Mouse (Mus musculus): ENCODE measurements around the gene Cep290. TPM values are rescaled to one million over a fixed set of nuclear protein-coding genes. Genes with fewer than 3 reads are reported as not detected.

The Cep290 gene
- 6.2 and 6.3 TPM in 2 replicates for polyA plus RNA-seq (2016; fragmentation: Nextera tagmentation; extraction: Ambion mirVana)

DNA sequence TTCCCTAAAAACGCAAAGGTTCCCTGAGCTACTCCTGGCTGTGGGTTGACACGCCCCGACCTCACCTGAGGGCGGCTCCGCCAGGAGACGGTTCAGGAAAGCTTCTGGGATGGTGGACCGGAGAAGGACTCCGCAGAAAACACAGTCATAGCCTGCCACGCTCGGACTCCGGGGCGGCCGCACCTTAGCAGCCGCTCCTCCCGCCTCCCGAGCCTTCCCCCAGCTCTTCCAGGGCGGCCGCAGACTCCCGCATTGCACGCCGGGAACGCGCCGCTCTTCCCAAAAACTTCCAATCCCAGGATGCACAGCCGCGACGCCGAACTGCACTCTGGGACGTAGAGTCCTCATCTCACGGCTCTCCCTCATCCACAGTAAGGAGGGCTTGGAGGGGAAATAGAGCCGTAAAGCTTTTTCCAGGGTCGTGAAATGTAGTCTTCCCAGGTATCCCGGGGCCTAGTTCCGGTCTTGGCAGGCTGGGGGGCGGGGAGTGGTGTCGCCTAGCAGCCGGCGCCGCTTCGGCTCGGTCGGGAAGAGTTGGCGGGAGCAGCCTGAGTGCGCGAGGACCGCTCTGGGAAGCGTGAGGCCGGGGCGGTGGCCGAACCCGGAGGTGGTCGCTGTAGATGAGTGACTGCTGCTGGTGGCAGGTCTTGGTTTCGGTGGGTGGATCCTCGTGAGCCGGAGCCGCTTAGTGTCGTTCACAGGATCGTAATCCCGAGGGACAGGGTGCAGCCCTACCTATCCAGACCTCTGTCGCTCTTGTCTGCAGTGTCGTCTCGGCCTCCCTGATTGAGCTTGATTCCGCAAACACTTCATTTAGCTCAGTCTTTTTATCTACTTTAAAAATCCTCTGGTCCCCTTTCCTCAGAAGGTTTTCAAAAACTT, at the start of gene Cep290, which contains the start of gene Tmtc3:
TSS of gene Cep290 (plus strand) at position 462 of the 882 bp plus-strand sequence.
TSS of gene Tmtc3 (minus strand) at position 254 of the 882 bp plus-strand sequence.
- H3K27ac ChIP-seq (replicated peaks), result peak within 1 kb of the TSS; percentile 89
- no peaks in the 10 kb centered on the region for H3K27me3 ChIP-seq (replicated peaks; ENCODE audit: low read depth, poor library complexity, severe bottlenecking)
- H3K9me3 ChIP-seq, result no peaks in the 10 kb centered on the region
- H3K36me3 ChIP-seq (replicated peaks), result peaks cover 9% of the 10 kb centered on the region; the same call in 1 of the 2 replicates
- WGBS, result under 1% methylated on average over 63 of the region's 63 CpGs
- peak; percentile 94 for DNase-seq (ENCODE audit: low spot score)
- peaks cover 14% of the 10 kb centered on the region; the same call in 1 of the 2 replicates for H3K4me1 ChIP-seq
- peak within 1 kb of the TSS; percentile 84 for H3K4me3 ChIP-seq

DNA sequence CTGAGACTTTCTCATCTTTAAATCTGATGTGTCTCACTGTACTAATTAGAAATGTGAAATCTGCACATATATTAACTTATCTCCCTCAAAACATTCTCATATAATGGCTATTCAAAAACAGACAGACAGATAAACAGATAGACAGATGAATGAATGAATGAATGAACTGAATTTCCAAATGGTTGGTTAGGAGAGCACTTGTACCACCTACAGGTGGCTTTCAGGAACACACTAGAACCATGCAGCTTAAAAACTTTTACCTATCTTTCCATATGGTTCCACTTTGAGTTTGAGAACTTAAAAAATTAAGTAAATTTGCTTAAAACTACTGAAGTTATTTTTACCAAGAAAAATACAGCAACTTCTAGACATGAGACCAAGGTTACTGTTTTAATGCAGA, 38.0 kb upstream of the Cep290 start:
- Histone ChIP-seq H3K4me3 (no peak overlapping the region), H3K27ac (replicated peaks) (no peak overlapping the region), H3K27me3 (replicated peaks; ENCODE audit: low read depth, poor library complexity, severe bottlenecking) (no peaks in the 10 kb centered on the region), H3K36me3 (replicated peaks) (peaks cover 33% of the 10 kb centered on the region), H3K9me3 (no peaks in the 10 kb centered on the region), H3K4me1 (no peaks in the 10 kb centered on the region)
- no peak for DNase-seq (ENCODE audit: low spot score)

DNA sequence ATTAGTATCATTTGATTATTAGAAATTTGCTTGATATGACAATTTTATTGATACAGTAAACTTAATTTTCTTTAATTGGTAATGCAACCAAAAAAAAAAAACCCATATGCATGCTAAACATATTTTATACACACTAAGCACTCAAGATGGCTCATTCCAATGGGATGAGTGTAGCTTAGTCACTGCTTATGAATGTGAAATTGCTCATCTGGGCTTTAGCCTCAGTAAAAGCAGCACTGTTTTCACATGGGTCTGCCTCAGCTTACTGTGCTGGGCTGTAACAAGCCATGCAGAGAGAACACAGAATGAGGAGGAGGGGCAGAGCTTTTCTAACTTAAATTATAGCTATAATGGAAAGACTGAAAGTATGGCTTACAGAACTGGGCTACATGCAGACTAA, 26.8 kb upstream of the Cep290 start:
- Histone ChIP-seq H3K27ac (replicated peaks) (no peak overlapping the region), H3K9me3 (no peaks in the 10 kb centered on the region), H3K27me3 (replicated peaks; ENCODE audit: low read depth, poor library complexity, severe bottlenecking) (no peaks in the 10 kb centered on the region), H3K4me1 (no peaks in the 10 kb centered on the region), H3K36me3 (replicated peaks) (peaks cover 64% of the 10 kb centered on the region), H3K4me3 (no peak overlapping the region)
- no peak for DNase-seq (ENCODE audit: low spot score)

DNA sequence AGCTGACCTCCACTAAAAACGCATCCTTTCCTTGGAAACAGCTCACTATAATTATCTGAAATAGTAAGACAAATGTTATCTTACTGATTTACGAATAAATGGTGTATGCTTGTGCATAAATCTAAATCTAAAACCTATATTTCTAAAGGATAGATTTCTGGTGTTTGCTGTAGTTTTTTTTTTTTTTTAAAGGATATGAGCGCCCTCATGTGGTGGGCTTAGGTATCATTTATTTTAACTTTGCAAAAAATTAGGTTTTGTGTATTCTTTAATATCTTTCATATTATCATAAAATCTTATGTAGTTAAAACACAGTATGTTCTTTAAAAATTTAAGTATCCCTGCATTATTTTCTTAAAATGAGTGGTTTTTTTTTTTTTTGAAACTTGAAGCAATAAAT, 12.3 kb upstream of the Cep290 start:
- Histone ChIP-seq H3K4me3 (no peak overlapping the region), H3K27ac (replicated peaks) (no peak overlapping the region), H3K27me3 (replicated peaks; ENCODE audit: low read depth, poor library complexity, severe bottlenecking) (no peaks in the 10 kb centered on the region), H3K4me1 (no peaks in the 10 kb centered on the region), H3K36me3 (replicated peaks) (peaks cover 47% of the 10 kb centered on the region), H3K9me3 (no peaks in the 10 kb centered on the region)
- WGBS, result 60% methylated on average over 3 of the region's 3 CpGs
- DNase-seq (ENCODE audit: low spot score), result no peak

DNA sequence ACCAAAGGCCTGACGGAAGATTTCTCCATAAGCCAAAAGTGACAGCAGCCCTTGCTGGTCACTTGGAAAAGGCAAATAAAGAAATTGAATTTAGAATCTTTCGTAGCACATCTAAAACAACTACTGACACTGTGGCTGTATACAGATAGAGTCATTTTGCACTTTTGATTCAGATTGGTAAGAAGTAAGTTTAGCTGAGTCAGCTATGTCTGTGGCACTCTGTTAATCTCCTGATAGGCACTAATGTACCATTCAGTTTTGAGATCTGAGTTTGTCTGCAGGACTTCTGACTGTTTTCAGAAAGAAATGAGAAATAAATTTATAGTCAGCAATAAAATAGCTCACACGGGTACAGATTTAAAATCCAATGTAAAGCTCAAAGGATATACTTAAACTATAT, 7.8 kb upstream of the Cep290 start:
- 97% methylated on average over 3 of the region's 3 CpGs for WGBS
- Histone ChIP-seq H3K27ac (replicated peaks) (no peak overlapping the region), H3K36me3 (replicated peaks) (peaks cover 25% of the 10 kb centered on the region), H3K9me3 (no peaks in the 10 kb centered on the region), H3K4me1 (0 out of 2 replicates have a peak, but pooled peaks cover 2% of the 10 kb centered on the region), H3K27me3 (replicated peaks; ENCODE audit: low read depth, poor library complexity, severe bottlenecking) (no peaks in the 10 kb centered on the region), H3K4me3 (no peak overlapping the region)
- no peak for DNase-seq (ENCODE audit: low spot score)

DNA sequence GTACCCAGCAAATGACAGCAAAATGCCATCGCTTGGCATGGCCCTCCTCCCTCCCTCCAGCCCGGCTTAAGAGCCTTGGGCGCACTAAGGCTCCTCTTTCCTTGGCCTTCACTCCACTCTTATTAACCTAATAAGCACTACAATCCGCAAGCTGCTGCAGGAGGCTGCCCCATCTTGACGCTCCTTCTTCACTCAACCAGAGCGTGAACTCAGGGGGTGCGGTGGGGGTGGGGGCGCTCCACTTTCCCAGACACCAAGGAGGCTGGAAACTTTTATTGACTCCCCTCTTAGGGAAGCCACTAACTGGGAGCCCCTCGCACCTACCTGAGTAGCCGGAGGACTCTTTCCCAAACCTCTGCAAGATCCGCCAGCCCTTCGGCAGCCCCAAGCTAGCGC, 659 bp upstream of the Cep290 start:
- Histone ChIP-seq H3K4me3 (peak overlapping the region; percentile 84), H3K27me3 (replicated peaks; ENCODE audit: low read depth, poor library complexity, severe bottlenecking) (no peaks in the 10 kb centered on the region), H3K4me1 (peaks cover 14% of the 10 kb centered on the region; the same call in 1 of the 2 replicates), H3K27ac (replicated peaks) (peak overlapping the region; percentile 89), H3K9me3 (no peaks in the 10 kb centered on the region), H3K36me3 (replicated peaks) (peaks cover 9% of the 10 kb centered on the region; the same call in 1 of the 2 replicates)
- no peak for DNase-seq (ENCODE audit: low spot score)
- WGBS, result under 1% methylated on average over 13 of the region's 13 CpGs

DNA sequence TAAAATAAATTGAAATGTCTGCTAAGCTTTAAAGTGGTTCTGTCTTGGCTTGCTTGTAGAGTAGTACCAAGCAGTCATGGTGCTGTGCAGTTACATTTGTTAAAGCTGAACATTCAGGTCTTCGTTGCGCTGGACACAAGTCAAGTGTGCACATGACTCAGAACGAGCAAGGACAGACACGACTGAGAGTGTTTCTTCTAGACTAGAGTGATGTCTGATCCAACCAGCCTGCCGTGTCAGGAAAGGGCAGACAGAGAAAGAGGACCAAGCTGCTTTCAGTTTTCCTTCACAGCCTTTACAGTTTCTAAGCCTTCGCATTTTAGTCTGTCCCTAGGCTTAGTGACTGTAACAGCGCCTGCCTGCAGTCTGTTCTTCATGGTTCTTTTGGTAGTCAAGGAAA, 4.6 kb downstream of the Cep290 start:
- H3K4me3 ChIP-seq, result no peak overlapping the region
- H3K36me3 ChIP-seq (replicated peaks), result peaks cover 26% of the 10 kb centered on the region
- no peaks in the 10 kb centered on the region for H3K9me3 ChIP-seq
- WGBS, result 94% methylated on average over 7 of the region's 7 CpGs
- H3K27ac ChIP-seq (replicated peaks), result no peak overlapping the region
- H3K4me1 ChIP-seq, result peaks cover 6% of the 10 kb centered on the region; the same call in 1 of the 2 replicates
- no peak for DNase-seq (ENCODE audit: low spot score)
- no peaks in the 10 kb centered on the region for H3K27me3 ChIP-seq (replicated peaks; ENCODE audit: low read depth, poor library complexity, severe bottlenecking)

DNA sequence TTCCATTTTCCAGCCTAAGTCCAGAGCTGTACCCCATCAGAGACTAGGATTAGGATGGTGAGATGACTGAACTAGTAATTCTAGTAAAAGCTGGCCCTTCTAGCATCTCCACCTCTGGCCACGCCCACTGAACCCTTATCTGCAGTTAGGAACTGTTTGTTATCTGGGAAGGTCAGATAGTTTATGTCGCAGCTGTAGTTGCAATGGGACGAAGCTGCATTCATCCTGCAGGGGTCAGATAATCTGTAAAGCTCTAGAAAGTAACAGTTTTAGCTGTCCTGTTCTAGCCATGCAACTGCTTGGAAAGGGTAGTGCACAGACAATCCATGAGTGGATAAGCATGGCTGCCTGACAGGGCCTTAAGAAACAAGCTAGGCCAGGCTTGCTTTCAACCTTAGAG, 11.0 kb downstream of the Cep290 start:
- Histone ChIP-seq H3K36me3 (replicated peaks) (peaks cover 62% of the 10 kb centered on the region), H3K4me3 (no peak overlapping the region), H3K9me3 (no peaks in the 10 kb centered on the region), H3K27me3 (replicated peaks; ENCODE audit: low read depth, poor library complexity, severe bottlenecking) (no peaks in the 10 kb centered on the region), H3K4me1 (no peaks in the 10 kb centered on the region), H3K27ac (replicated peaks) (no peak overlapping the region)
- 79% methylated on average over 3 of the region's 3 CpGs for WGBS
- no peak for DNase-seq (ENCODE audit: low spot score)

DNA sequence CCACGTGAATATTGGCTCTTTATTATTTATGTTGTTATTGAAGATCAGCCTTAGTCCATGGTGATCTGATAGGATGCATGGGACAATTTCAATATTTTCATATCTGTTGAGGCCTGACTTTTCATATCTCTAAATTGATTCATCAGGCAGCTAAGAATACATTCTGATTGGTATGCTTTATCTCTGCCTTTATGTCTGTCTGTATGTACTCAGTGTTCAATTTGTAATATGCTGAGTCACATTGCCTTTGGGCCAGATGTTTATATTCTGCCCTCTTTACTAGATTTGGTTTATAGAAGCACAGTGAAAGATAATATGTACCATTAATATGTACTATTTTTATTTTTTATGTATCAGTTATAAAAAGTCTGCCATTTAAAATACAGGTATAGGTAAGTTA, 20.8 kb downstream of the Cep290 start:
- Histone ChIP-seq H3K9me3 (no peaks in the 10 kb centered on the region), H3K36me3 (replicated peaks) (peaks cover 29% of the 10 kb centered on the region), H3K4me1 (no peaks in the 10 kb centered on the region), H3K4me3 (no peak overlapping the region), H3K27ac (replicated peaks) (no peak overlapping the region), H3K27me3 (replicated peaks; ENCODE audit: low read depth, poor library complexity, severe bottlenecking) (no peaks in the 10 kb centered on the region)
- DNase-seq (ENCODE audit: low spot score), result no peak
- WGBS, result 87% methylated on average over 1 of the region's 1 CpGs

DNA sequence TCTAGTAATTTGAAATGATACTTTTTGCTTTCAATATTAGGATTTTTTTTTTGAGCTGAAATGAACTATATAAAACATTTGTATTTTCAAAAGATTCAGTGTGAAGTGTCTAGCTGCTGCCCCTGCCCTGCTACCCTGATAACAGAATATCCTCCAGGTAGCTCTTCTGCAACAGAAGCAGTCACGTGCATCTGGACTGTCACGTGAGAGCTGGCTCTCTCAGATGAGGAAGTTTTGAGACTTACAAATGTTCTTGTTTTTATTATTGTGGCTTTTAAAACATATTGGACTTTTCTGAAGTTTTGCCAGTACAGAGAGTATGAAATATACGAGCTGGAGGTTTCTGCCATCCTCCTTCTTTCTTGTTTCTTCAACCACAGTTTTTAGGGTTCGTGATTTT, 34.3 kb downstream of the Cep290 start:
- H3K27ac ChIP-seq (replicated peaks), result no peak overlapping the region
- H3K36me3 ChIP-seq (replicated peaks), result peaks cover 29% of the 10 kb centered on the region
- no peaks in the 10 kb centered on the region for H3K4me1 ChIP-seq
- no peaks in the 10 kb centered on the region for H3K9me3 ChIP-seq
- whole genome bisulfite sequencing, result 88% methylated on average over 4 of the region's 4 CpGs
- DNase-seq (ENCODE audit: low spot score), result no peak
- H3K4me3 ChIP-seq, result no peak overlapping the region
- no peaks in the 10 kb centered on the region for H3K27me3 ChIP-seq (replicated peaks; ENCODE audit: low read depth, poor library complexity, severe bottlenecking)

DNA sequence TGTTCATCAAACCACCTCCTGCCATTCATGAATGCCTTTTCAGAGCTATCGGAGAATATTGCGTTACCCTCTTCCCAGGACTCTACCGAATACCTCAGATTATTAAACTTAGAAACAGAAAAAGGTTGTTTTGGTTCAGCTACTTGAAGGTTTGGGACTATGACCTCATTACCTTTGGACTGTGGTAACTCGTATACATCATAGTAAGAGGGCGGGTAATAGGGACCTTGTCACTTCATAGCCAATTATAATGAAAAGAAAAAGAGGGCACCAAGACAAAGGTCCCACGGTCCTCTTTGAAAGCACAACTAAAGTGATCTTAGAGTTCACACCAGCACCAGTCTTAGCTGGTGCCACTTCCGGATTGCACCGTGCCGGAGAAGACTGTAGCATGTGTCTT, 35.0 kb downstream of the Cep290 start:
- Histone ChIP-seq H3K27ac (replicated peaks) (no peak overlapping the region), H3K4me3 (no peak overlapping the region), H3K27me3 (replicated peaks; ENCODE audit: low read depth, poor library complexity, severe bottlenecking) (no peaks in the 10 kb centered on the region), H3K4me1 (no peaks in the 10 kb centered on the region), H3K9me3 (no peaks in the 10 kb centered on the region), H3K36me3 (replicated peaks) (peaks cover 29% of the 10 kb centered on the region)
- 90% methylated on average over 9 of the region's 9 CpGs for WGBS
- DNase-seq (ENCODE audit: low spot score), result no peak

DNA sequence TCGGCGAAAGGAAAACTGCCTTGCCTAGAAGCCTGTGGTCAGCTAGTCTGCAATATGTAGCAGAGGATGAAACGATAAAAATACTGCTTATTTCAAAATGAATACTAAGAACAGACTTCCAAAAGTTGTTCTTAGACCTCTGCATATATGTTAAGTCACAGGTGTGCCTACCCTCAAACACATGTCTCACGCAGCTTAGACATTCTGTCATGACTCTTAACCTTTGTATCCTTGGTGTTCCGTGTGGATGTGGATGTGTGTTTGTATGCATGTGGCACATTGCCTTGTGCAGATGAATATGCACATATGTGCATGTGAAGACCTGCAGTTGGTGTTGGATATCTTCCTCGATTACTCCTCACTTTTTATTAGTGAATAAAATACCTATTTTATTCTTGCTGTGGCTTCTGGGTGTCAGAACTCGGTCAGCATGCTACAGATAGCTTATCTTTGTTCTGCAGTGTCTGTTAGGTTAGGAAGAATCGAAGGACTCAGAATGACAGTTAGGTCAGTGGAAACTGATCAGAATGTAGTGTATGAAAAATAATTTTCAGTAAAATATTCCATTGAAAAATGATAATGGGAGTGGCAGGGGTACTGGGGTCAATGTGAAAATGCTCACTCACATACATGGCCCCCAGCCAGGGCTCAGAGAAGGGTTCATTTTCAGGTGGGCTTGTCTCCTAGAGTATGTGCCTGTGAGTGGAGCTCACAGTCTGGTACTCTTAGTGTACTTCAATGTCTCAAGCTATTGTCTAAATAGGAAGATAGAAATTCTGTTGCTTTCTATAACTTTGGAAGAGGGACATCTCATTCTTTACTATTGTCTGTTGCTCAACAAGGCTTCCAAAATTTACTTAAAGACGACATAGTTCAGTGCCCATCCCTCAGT, 37.4 kb downstream of the Cep290 start:
- H3K4me1 ChIP-seq, result no peaks in the 10 kb centered on the region
- WGBS, result 92% methylated on average over 9 of the region's 9 CpGs
- DNase-seq (ENCODE audit: low spot score), result no peak

More for the DNA sequence above, 37.4 kb downstream of the Cep290 start:
- Histone ChIP-seq H3K9me3 (no peaks in the 10 kb centered on the region), H3K36me3 (replicated peaks) (peaks cover 20% of the 10 kb centered on the region), H3K27me3 (replicated peaks; ENCODE audit: low read depth, poor library complexity, severe bottlenecking) (no peaks in the 10 kb centered on the region), H3K27ac (replicated peaks) (no peak overlapping the region), H3K4me3 (no peak overlapping the region)
